Mouse (Mus musculus) megakaryocyte, embryonic 14.5 days (primary cell): Measurements from ENCODE around the gene Fam71f1. TPM values are rescaled to one million over a fixed set of nuclear protein-coding genes. Genes with fewer than 3 reads are reported as not detected.

Experiments
- H3K27me3 ChIP-seq: replicated peaks from 2 replicates; pipeline ENCODE3; 2012; ENCODE audit warnings: inconsistent platforms
- H3K36me3 ChIP-seq: replicated peaks from 2 replicates; pipeline ENCODE3; 2012; ENCODE audit warnings: low read length, inconsistent platforms, mixed read lengths
- H3K4me1 ChIP-seq: 2 replicates; pipeline ENCODE4 v1.6.1; 2012; ENCODE audit warnings: inconsistent platforms
- H3K4me3 ChIP-seq: replicated peaks from 2 replicates; pipeline ENCODE3; 2012; ENCODE audit warnings: moderate library complexity, mild to moderate bottlenecking, inconsistent platforms
- H3K9me3 ChIP-seq: 2 replicates; pipeline ENCODE4 v1.6.1; 2012; ENCODE audit warnings: inconsistent platforms
- FLI1 ChIP-seq: IDR thresholded peaks from 2 replicates; pipeline ENCODE4 v1.6.1; 2012; ENCODE audit warnings: low read length, inconsistent platforms, mixed read lengths
- GATA1 ChIP-seq: IDR thresholded peaks from 3 replicates; pipeline ENCODE4 v1.6.1; 2012; ENCODE audit warnings: mixed read lengths, low read length, inconsistent platforms, borderline replicate concordance
- polyA plus RNA-seq: library from polyadenylated mRNA; stranded (reverse); fragments of >175 nt; gene quantifications from 2 replicates; pipeline ENCODE4 v1.2.3, GENCODE M21; 2012; ENCODE audit warnings: low replicate concordance; ENCODE audit not compliant: insufficient read depth

Gene Fam71f1
- polyA plus RNA-seq, 1 experiment = not detected

- Histone ChIP-seq H3K4me1 (peaks cover 8% of the 10 kb centered on the region; the same call in 1 of the 2 replicates), H3K36me3 (peaks cover 82% of the 10 kb centered on the region), H3K27me3 (no peaks in the 10 kb centered on the region), H3K9me3 (no peaks in the 10 kb centered on the region), H3K4me3 (no peak overlapping the region)
- TF ChIP-seq GATA1 (no peak), FLI1 (no peak)
Observed at GRCm38 (mm10) chr6:29360211-29360610, 41.3 kb downstream of the Fam71f1 start.

DNA sequence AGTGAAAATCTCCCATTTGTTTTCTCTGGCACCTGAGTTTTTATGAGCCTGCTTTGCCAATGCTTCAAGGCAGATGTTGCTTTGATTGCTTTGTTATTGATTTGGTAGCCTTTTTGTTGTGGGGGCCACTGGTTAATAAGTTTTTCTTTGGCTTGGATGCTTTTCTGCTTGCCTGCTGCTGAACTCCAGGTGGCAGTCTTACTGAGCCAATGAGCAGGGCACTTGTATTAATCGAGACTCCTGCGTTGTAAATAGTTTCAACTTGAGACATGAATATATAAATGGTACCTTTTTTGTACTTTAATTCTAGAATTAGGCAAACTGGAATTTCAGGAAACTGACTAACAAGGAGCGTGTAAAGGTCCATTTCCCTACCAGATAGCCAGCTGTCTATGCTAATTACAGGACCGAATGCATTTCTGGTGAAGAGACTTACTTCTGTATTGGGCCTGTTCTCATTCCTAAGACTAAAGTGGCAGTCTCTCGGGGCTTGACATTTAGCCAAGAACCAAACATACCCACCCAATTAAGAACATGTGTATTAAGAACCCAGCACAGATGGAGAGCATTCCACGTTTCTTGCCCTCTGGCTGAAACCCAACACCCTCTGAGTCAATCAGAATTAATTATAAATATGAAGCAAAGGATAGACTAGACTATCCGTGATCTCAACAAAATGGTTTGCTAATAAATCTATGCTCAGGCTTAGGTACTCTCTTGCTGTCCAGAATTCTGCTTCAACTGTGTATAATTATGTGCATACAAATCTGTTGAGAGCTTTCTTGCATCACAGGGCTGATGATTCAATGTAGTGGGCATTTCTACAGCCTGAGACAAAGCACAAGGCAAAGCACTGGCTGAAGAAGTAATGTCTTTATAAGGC, 43.5 kb downstream of the Fam71f1 start:
- H3K36me3 ChIP-seq = peaks cover 83% of the 10 kb centered on the region
- H3K27me3 ChIP-seq = no peaks in the 10 kb centered on the region
- H3K9me3 ChIP-seq = no peaks in the 10 kb centered on the region
- peaks cover 8% of the 10 kb centered on the region; the same call in 1 of the 2 replicates for H3K4me1 ChIP-seq
- no peak overlapping the region for H3K4me3 ChIP-seq
- TF ChIP-seq GATA1 = no peak
- TF ChIP-seq FLI1 = no peak

GRCm38 (mm10) chr6:29363129-29363515, 44.2 kb downstream of the Fam71f1 start:
- peaks cover 82% of the 10 kb centered on the region for H3K36me3 ChIP-seq
- H3K4me3 ChIP-seq = no peak overlapping the region
- H3K9me3 ChIP-seq = no peaks in the 10 kb centered on the region
- H3K4me1 ChIP-seq = peaks cover 8% of the 10 kb centered on the region; the same call in 1 of the 2 replicates
- TF ChIP-seq FLI1 (no peak), GATA1 (no peak)
- no peaks in the 10 kb centered on the region for H3K27me3 ChIP-seq

GRCm38 (mm10) chr6:29365277-29365676, 46.3 kb downstream of the Fam71f1 start:
- no peaks in the 10 kb centered on the region for H3K9me3 ChIP-seq
- H3K27me3 ChIP-seq = no peaks in the 10 kb centered on the region
- no peak for TF ChIP-seq FLI1
- no peak for TF ChIP-seq GATA1
- H3K36me3 ChIP-seq = peaks cover 74% of the 10 kb centered on the region
- H3K4me3 ChIP-seq = no peak overlapping the region
- H3K4me1 ChIP-seq = no peaks in the 10 kb centered on the region

GRCm38 (mm10) chr6:29377386-29377785, 58.4 kb downstream of the Fam71f1 start:
- no peaks in the 10 kb centered on the region for H3K4me1 ChIP-seq
- TF ChIP-seq GATA1 (no peak), FLI1 (no peak)
- H3K27me3 ChIP-seq = no peaks in the 10 kb centered on the region
- H3K9me3 ChIP-seq = no peaks in the 10 kb centered on the region
- H3K4me3 ChIP-seq = no peak overlapping the region
- H3K36me3 ChIP-seq = peaks cover 61% of the 10 kb centered on the region

- Histone ChIP-seq H3K9me3 (no peaks in the 10 kb centered on the region), H3K4me3 (no peak overlapping the region), H3K4me1 (no peaks in the 10 kb centered on the region), H3K36me3 (peaks cover 48% of the 10 kb centered on the region), H3K27me3 (peaks cover 7% of the 10 kb centered on the region)
- TF ChIP-seq GATA1 = no peak
- no peak for TF ChIP-seq FLI1
Observed at GRCm38 (mm10) chr6:29378678-29379077, 59.7 kb downstream of the Fam71f1 start.

DNA sequence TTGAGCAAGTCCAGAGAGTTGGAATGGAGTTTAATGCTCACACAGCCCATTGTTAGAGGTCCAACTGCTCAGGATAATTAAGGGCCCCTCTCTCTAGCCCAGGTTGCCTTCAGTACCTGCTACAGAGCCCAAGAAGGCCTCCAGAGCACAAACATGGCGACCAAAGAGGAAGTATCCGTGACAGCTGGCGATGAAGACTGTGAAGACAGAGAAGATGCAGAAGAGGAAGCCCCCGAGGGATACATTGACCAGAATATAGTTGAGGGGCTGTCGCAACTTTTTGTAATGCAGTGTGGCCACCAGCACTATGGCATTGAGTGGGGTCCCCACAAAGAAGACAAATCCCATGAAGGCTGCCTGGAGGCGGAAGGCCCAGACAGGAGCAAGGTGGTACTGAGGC, 61.0 kb downstream of the Fam71f1 start:
- H3K4me3 ChIP-seq = no peak overlapping the region
- H3K4me1 ChIP-seq = no peaks in the 10 kb centered on the region
- peaks cover 35% of the 10 kb centered on the region for H3K36me3 ChIP-seq
- H3K27me3 ChIP-seq = peaks cover 14% of the 10 kb centered on the region
- no peak for TF ChIP-seq GATA1
- TF ChIP-seq FLI1 = no peak
- H3K9me3 ChIP-seq = no peaks in the 10 kb centered on the region

GRCm38 (mm10) chr6:29382442-29382841, 63.5 kb downstream of the Fam71f1 start:
- Histone ChIP-seq H3K36me3 (peaks cover 10% of the 10 kb centered on the region), H3K4me1 (no peaks in the 10 kb centered on the region), H3K9me3 (no peaks in the 10 kb centered on the region), H3K27me3 (peaks cover 31% of the 10 kb centered on the region), H3K4me3 (no peak overlapping the region)
- TF ChIP-seq FLI1 (no peak), GATA1 (no peak)

Other genes with a start within 250 kb of the Fam71f1 start
- gene Rbm28, start 154.1 kb upstream of the Fam71f1 start, polyA plus RNA-seq = 0.61 and 10.4 TPM in 2 replicates
- 36.9 and 51.1 TPM in 2 replicates for gene Prrt4, start 139.6 kb upstream of the Fam71f1 start, polyA plus RNA-seq
- gene Impdh1, start 102.8 kb upstream of the Fam71f1 start, polyA plus RNA-seq = 281 and 443 TPM in 2 replicates
- gene Hilpda, start 46.7 kb upstream of the Fam71f1 start, polyA plus RNA-seq = 14.3 and 43.1 TPM in 2 replicates
- not detected in 2 replicates for gene Fam71f2, start 39.5 kb upstream of the Fam71f1 start, polyA plus RNA-seq
- gene Calu, start 28.9 kb downstream of the Fam71f1 start, polyA plus RNA-seq = 6.4 and 8.2 TPM in 2 replicates
- gene Opn1sw, start 69.3 kb downstream of the Fam71f1 start, polyA plus RNA-seq = not detected in 2 replicates
- gene Ccdc136, start 77.2 kb downstream of the Fam71f1 start, polyA plus RNA-seq = not detected in 2 replicates
- not detected in 2 replicates for gene Flnc, start 114.1 kb downstream of the Fam71f1 start, polyA plus RNA-seq
- gene Atp6v1f, start 148.6 kb downstream of the Fam71f1 start, polyA plus RNA-seq = 173 and 385 TPM in 2 replicates
- 0.29 TPM in 1 of 2 replicates, not detected in the other for gene Atp6v1fnb, start 152.3 kb downstream of the Fam71f1 start, polyA plus RNA-seq
- 0.35 TPM in 1 of 2 replicates, not detected in the other for gene Kcp, start 188.8 kb downstream of the Fam71f1 start, polyA plus RNA-seq
- 7.5 and 22.4 TPM in 2 replicates for gene Irf5, start 207.5 kb downstream of the Fam71f1 start, polyA plus RNA-seq